Mouse (Mus musculus) hindbrain, embryonic 15.5 days (tissue): ENCODE measurements around the gene Lrrc29. TPM values are rescaled to one million over a fixed set of nuclear protein-coding genes. Genes with fewer than 3 reads are reported as not detected.

Experiments used
- ATAC-seq: fragments of 200-750 bp; cut with Nextera tagmentation; 2 replicates; pipeline ENCODE4 v1.8.0; 2017; ENCODE audit warnings: low read depth, moderate number of reproducible peaks, moderate TSS enrichment; ENCODE audit not compliant: low FRiP score
- H3K27ac ChIP-seq: fragments of 300-500 bp; sonication (generic); replicated peaks from 2 replicates; pipeline ENCODE4 v1.5.1; 2015; ENCODE audit warnings: mild to moderate bottlenecking, inconsistent platforms
- H3K27me3 ChIP-seq: fragments of 300-500 bp; sonication (generic); 2 replicates; pipeline ENCODE4 v1.6.1; 2015; ENCODE audit warnings: control low read depth, inconsistent platforms
- H3K36me3 ChIP-seq: fragments of 300-500 bp; sonication (generic); 2 replicates; pipeline ENCODE4 v1.6.1; 2015; ENCODE audit warnings: control low read depth, inconsistent platforms
- H3K4me1 ChIP-seq: fragments of 300-500 bp; sonication (generic); replicated peaks from 2 replicates; pipeline ENCODE4 v1.6.1; 2015; ENCODE audit warnings: control low read depth, inconsistent platforms
- H3K4me2 ChIP-seq: fragments of 300-500 bp; sonication (generic); 2 replicates; pipeline ENCODE4 v1.6.1; 2015; ENCODE audit warnings: moderate library complexity, mild to moderate bottlenecking, inconsistent platforms
- H3K4me3 ChIP-seq: fragments of 300-500 bp; sonication (generic); 2 replicates; pipeline ENCODE4 v1.5.1; 2015; ENCODE audit warnings: mild to moderate bottlenecking, inconsistent platforms
- H3K9ac ChIP-seq: fragments of 300-500 bp; sonication (generic); 2 replicates; pipeline ENCODE4 v1.6.1; 2015; ENCODE audit warnings: inconsistent platforms
- H3K9me3 ChIP-seq: fragments of 300-500 bp; sonication (generic); 2 replicates; pipeline ENCODE4 v1.6.1; 2016; ENCODE audit warnings: control low read depth, inconsistent platforms
- WGBS: fragments of 180-500 bp; shearing (Covaris S2); methylation state at CpG from one replicate; pipeline ENCODE4 v1.1.7; 2015; 5-methylcytosine and 5-hydroxymethylcytosine counted together
- polyA plus RNA-seq: library from polyadenylated mRNA; unstranded; fragments of >200 nt; fragmentation: Nextera tagmentation; extraction: Ambion mirVana; gene quantifications from 2 replicates; pipeline ENCODE4 v1.2.1, GENCODE M21; 2015

The Lrrc29 gene
- polyA plus RNA-seq, 1 experiment from 2014 or later: 0.80 TPM

- Histone ChIP-seq H3K4me1 (peaks cover 5% of the 10 kb centered on the region), H3K27me3 (no peaks in the 10 kb centered on the region), H3K27ac (peak overlapping the region; percentile 10; the same call in 1 of the 2 replicates), H3K4me3 (no peak overlapping the region), H3K9me3 (no peaks in the 10 kb centered on the region), H3K9ac (no peak overlapping the region), H3K4me2 (no peak overlapping the region), H3K36me3 (no peaks in the 10 kb centered on the region)
- no peak for ATAC-seq
- 35% methylated on average over 8 of the region's 8 CpGs for WGBS
These were observed 15.3 kb upstream of the Lrrc29 start for GRCm38 (mm10) chr8:105341399-105341798.

GRCm38 (mm10) chr8:105339886-105340635 lies 14.0 kb upstream of the Lrrc29 start:
- Histone ChIP-seq H3K9ac (no peak overlapping the region), H3K4me2 (no peak overlapping the region), H3K4me3 (no peak overlapping the region), H3K27ac (no peak overlapping the region), H3K4me1 (peaks cover 5% of the 10 kb centered on the region), H3K27me3 (no peaks in the 10 kb centered on the region), H3K36me3 (no peaks in the 10 kb centered on the region), H3K9me3 (no peaks in the 10 kb centered on the region)
- ATAC-seq: no peak
- 82% methylated on average over 6 of the region's 6 CpGs for WGBS

- H3K9me3 ChIP-seq: no peaks in the 10 kb centered on the region
- no peak for ATAC-seq
- H3K4me3 ChIP-seq: no peak overlapping the region
- H3K36me3 ChIP-seq: peaks cover 3% of the 10 kb centered on the region; the same call in 1 of the 2 replicates
- no peak overlapping the region for H3K27ac ChIP-seq
- H3K4me2 ChIP-seq: no peak overlapping the region
- peaks cover 5% of the 10 kb centered on the region for H3K4me1 ChIP-seq
- no peaks in the 10 kb centered on the region for H3K27me3 ChIP-seq
- H3K9ac ChIP-seq: no peak overlapping the region
- WGBS: 69% methylated on average over 4 of the region's 4 CpGs
These were observed 12.9 kb upstream of the Lrrc29 start for GRCm38 (mm10) chr8:105338992-105339391.

GRCm38 (mm10) chr8:105336373-105337130 lies 10.5 kb upstream of the Lrrc29 start:
- peak; percentile 36; the same call in 1 of the 2 replicates for ATAC-seq
- Histone ChIP-seq H3K36me3 (peaks cover 7% of the 10 kb centered on the region), H3K27ac (no peak overlapping the region), H3K9me3 (no peaks in the 10 kb centered on the region), H3K4me2 (peak overlapping the region; percentile 30), H3K27me3 (no peaks in the 10 kb centered on the region), H3K4me1 (peaks cover 3% of the 10 kb centered on the region), H3K4me3 (peak overlapping the region; percentile 17), H3K9ac (no peak overlapping the region)
- WGBS: 50% methylated on average over 32 of the region's 32 CpGs

- Histone ChIP-seq H3K27ac (no peak overlapping the region), H3K36me3 (peaks cover 41% of the 10 kb centered on the region), H3K9me3 (no peaks in the 10 kb centered on the region), H3K27me3 (no peaks in the 10 kb centered on the region), H3K9ac (no peak overlapping the region), H3K4me2 (no peak overlapping the region), H3K4me1 (peaks cover 1% of the 10 kb centered on the region), H3K4me3 (no peak overlapping the region)
- ATAC-seq: no peak
- 74% methylated on average over 2 of the region's 2 CpGs for WGBS
These were observed 6.4 kb upstream of the Lrrc29 start for GRCm38 (mm10) chr8:105332523-105332922.

- no peak for ATAC-seq
- Histone ChIP-seq H3K36me3 (peaks cover 41% of the 10 kb centered on the region), H3K4me2 (no peak overlapping the region), H3K9ac (no peak overlapping the region), H3K4me3 (no peak overlapping the region), H3K27me3 (no peaks in the 10 kb centered on the region), H3K9me3 (no peaks in the 10 kb centered on the region), H3K27ac (no peak overlapping the region), H3K4me1 (peaks cover 7% of the 10 kb centered on the region)
- 96% methylated on average over 9 of the region's 9 CpGs for WGBS
These were observed 5.9 kb upstream of the Lrrc29 start for GRCm38 (mm10) chr8:105331931-105332330.

GRCm38 (mm10) chr8:105331469-105331868 lies 5.4 kb upstream of the Lrrc29 start:
- Histone ChIP-seq H3K9ac (no peak overlapping the region), H3K27ac (no peak overlapping the region), H3K9me3 (no peaks in the 10 kb centered on the region), H3K4me3 (no peak overlapping the region), H3K4me1 (peaks cover 10% of the 10 kb centered on the region), H3K4me2 (no peak overlapping the region), H3K27me3 (no peaks in the 10 kb centered on the region), H3K36me3 (peaks cover 41% of the 10 kb centered on the region)
- WGBS: 94% methylated on average over 22 of the region's 22 CpGs
- ATAC-seq: no peak

- no peak for ATAC-seq
- Histone ChIP-seq H3K4me1 (peaks cover 13% of the 10 kb centered on the region), H3K27ac (no peak overlapping the region), H3K27me3 (no peaks in the 10 kb centered on the region), H3K36me3 (peaks cover 41% of the 10 kb centered on the region), H3K9ac (no peak overlapping the region), H3K9me3 (no peaks in the 10 kb centered on the region), H3K4me3 (no peak overlapping the region), H3K4me2 (no peak overlapping the region)
- 97% methylated on average over 12 of the region's 12 CpGs for WGBS
These were observed 4.2 kb upstream of the Lrrc29 start for GRCm38 (mm10) chr8:105330325-105330724.

GRCm38 (mm10) chr8:105326968-105327367 lies 890 bp upstream of the Lrrc29 start:
- 43% methylated on average over 6 of the region's 6 CpGs for WGBS
- H3K36me3 ChIP-seq: peaks cover 44% of the 10 kb centered on the region
- H3K27me3 ChIP-seq: no peaks in the 10 kb centered on the region
- peak overlapping the region; percentile 83 for H3K27ac ChIP-seq
- H3K9me3 ChIP-seq: no peaks in the 10 kb centered on the region
- no peak for ATAC-seq
- peak overlapping the region; percentile 68 for H3K4me3 ChIP-seq
- H3K4me1 ChIP-seq: peaks cover 24% of the 10 kb centered on the region
- H3K9ac ChIP-seq: peak overlapping the region; percentile 87
- H3K4me2 ChIP-seq: peak overlapping the region; percentile 90

- peak overlapping the region; percentile 87 for H3K9ac ChIP-seq
- peaks cover 31% of the 10 kb centered on the region for H3K36me3 ChIP-seq
- H3K4me3 ChIP-seq: peak overlapping the region; percentile 68
- H3K9me3 ChIP-seq: no peaks in the 10 kb centered on the region
- peak overlapping the region; percentile 90 for H3K4me2 ChIP-seq
- H3K27ac ChIP-seq: peak overlapping the region; percentile 83
- ATAC-seq: peak; percentile 65
- peaks cover 24% of the 10 kb centered on the region for H3K4me1 ChIP-seq
- H3K27me3 ChIP-seq: no peaks in the 10 kb centered on the region
- WGBS: under 1% methylated on average over 12 of the region's 12 CpGs
These were observed 411 bp downstream of the Lrrc29 start for GRCm38 (mm10) chr8:105325641-105326093.

- Histone ChIP-seq H3K4me3 (no peak overlapping the region), H3K9me3 (no peaks in the 10 kb centered on the region), H3K27me3 (no peaks in the 10 kb centered on the region), H3K4me1 (peaks cover 24% of the 10 kb centered on the region), H3K4me2 (no peak overlapping the region), H3K27ac (no peak overlapping the region), H3K36me3 (peaks cover 18% of the 10 kb centered on the region), H3K9ac (no peak overlapping the region)
- ATAC-seq: no peak
- 91% methylated on average over 4 of the region's 4 CpGs for WGBS
These were observed 2.9 kb downstream of the Lrrc29 start for GRCm38 (mm10) chr8:105323183-105323582.

- Histone ChIP-seq H3K9me3 (no peaks in the 10 kb centered on the region), H3K27ac (no peak overlapping the region), H3K4me3 (no peak overlapping the region), H3K4me1 (no peaks in the 10 kb centered on the region), H3K27me3 (no peaks in the 10 kb centered on the region), H3K4me2 (no peak overlapping the region), H3K36me3 (peaks cover 41% of the 10 kb centered on the region), H3K9ac (no peak overlapping the region)
- 91% methylated on average over 11 of the region's 11 CpGs for WGBS
- no peak for ATAC-seq
These were observed 7.4 kb downstream of the Lrrc29 start for GRCm38 (mm10) chr8:105318662-105319190.
